7 mouse cellular contexts compared by ENCODE assay signal in genomic region chr17:10320456-10320790, GRCm38 (mm10). TPM values are rescaled to one million over a fixed set of nuclear protein-coding genes. Genes with fewer than 3 reads are reported as not detected.
DNase-seq lines count a peak whose midpoint lies in the region; ATAC-seq and TF ChIP-seq lines count a peak whose summit lies in the region.

No protein-coding gene starts in this region.

- H3K27me3 ChIP-seq in megakaryocyte, embryonic 14.5 days (replicated peaks): no peaks in the 10 kb centered on the region
- H3K27me3 ChIP-seq in forebrain, embryonic 12.5 days: no peaks in the 10 kb centered on the region
- H3K27me3 ChIP-seq in limb, embryonic 14.5 days (ENCODE audit: control insufficient read depth, insufficient read depth, low read length): no peaks in the 10 kb centered on the region
- no peaks in the 10 kb centered on the region for H3K27me3 ChIP-seq in stomach, embryonic 15.5 days (replicated peaks)

- peak overlapping the region; percentile 97 for H3K4me3 ChIP-seq in megakaryocyte, embryonic 14.5 days (replicated peaks)
- H3K4me3 ChIP-seq in forebrain, embryonic 12.5 days (replicated peaks): peak overlapping the region; percentile 97
- peak overlapping the region; percentile 85 for H3K4me3 ChIP-seq in limb, embryonic 14.5 days (replicated peaks; ENCODE audit: low read length)
- H3K4me3 ChIP-seq in stomach, embryonic 15.5 days (replicated peaks): peak overlapping the region; percentile 77

- peak overlapping the region; percentile 56 for H3K4me2 ChIP-seq in forebrain, embryonic 12.5 days
- H3K4me2 ChIP-seq in limb, embryonic 14.5 days (replicated peaks; ENCODE audit: low read depth, low read length, severe bottlenecking): peak overlapping the region; percentile 63
- peak overlapping the region; percentile 58 for H3K4me2 ChIP-seq in stomach, embryonic 15.5 days

- H3K9ac ChIP-seq in forebrain, embryonic 12.5 days: peak overlapping the region; percentile 100
- peak overlapping the region; percentile 98 for H3K9ac ChIP-seq in limb, embryonic 14.5 days (ENCODE audit: low read depth, low read length, severe bottlenecking)
- H3K9ac ChIP-seq in stomach, embryonic 15.5 days: peak overlapping the region; percentile 70

- ATAC-seq in megakaryocyte, adult 5-6 weeks (ENCODE audit: poor library complexity, severe bottlenecking): no peak
- no peak for ATAC-seq in forebrain, embryonic 12.5 days (ENCODE audit: low FRiP score)
- ATAC-seq in limb, embryonic 14.5 days (ENCODE audit: low FRiP score, low read depth): no peak
- no peak for ATAC-seq in stomach, embryonic 15.5 days (ENCODE audit: insufficient read depth, low FRiP score, low read depth)

- no peaks in the 10 kb centered on the region for H3K36me3 ChIP-seq in megakaryocyte, embryonic 14.5 days (replicated peaks; ENCODE audit: low read length)
- peaks cover 6% of the 10 kb centered on the region; the same call in 1 of the 2 replicates for H3K36me3 ChIP-seq in forebrain, embryonic 12.5 days (replicated peaks)
- peaks cover 3% of the 10 kb centered on the region; the same call in 1 of the 2 replicates for H3K36me3 ChIP-seq in limb, embryonic 14.5 days (ENCODE audit: control insufficient read depth, insufficient read depth, low read length)
- H3K36me3 ChIP-seq in stomach, embryonic 15.5 days: no peaks in the 10 kb centered on the region

- 10% methylated on average over 10 of the region's 10 CpGs for WGBS in forebrain, embryonic 12.5 days
- 17% methylated on average over 10 of the region's 10 CpGs for WGBS in limb, embryonic 14.5 days
- 18% methylated on average over 10 of the region's 10 CpGs for WGBS in stomach, embryonic 15.5 days

- TF ChIP-seq POLR2A in limb, embryonic 14.5 days (IDR thresholded peaks at IDR 0.05; ENCODE audit: borderline replicate concordance, extremely low read depth, insufficient read depth, insufficient read length): no peak

- DNase-seq in limb, embryonic 14.5 days (ENCODE audit: low spot score): no peak
- no peak for DNase-seq in layer of hippocampus, adult 9-11 months
- no peak for DNase-seq in thymus, adult 18-20 months

- peaks cover 13% of the 10 kb centered on the region for H3K4me1 ChIP-seq in megakaryocyte, embryonic 14.5 days
- peaks cover 15% of the 10 kb centered on the region for H3K4me1 ChIP-seq in forebrain, embryonic 12.5 days
- peaks cover 5% of the 10 kb centered on the region for H3K4me1 ChIP-seq in limb, embryonic 14.5 days (ENCODE audit: control insufficient read depth, insufficient read depth, low read length)
- no peaks in the 10 kb centered on the region for H3K4me1 ChIP-seq in stomach, embryonic 15.5 days

- no peaks in the 10 kb centered on the region for H3K9me3 ChIP-seq in megakaryocyte, embryonic 14.5 days
- H3K9me3 ChIP-seq in forebrain, embryonic 12.5 days: 0 out of 2 replicates have a peak, but pooled peaks cover 2% of the 10 kb centered on the region
- H3K9me3 ChIP-seq in limb, embryonic 14.5 days (ENCODE audit: control insufficient read depth, low read length): no peaks in the 10 kb centered on the region
- no peaks in the 10 kb centered on the region for H3K9me3 ChIP-seq in stomach, embryonic 15.5 days

- peak overlapping the region; percentile 99 for H3K27ac ChIP-seq in forebrain, embryonic 12.5 days
- H3K27ac ChIP-seq in limb, embryonic 14.5 days (replicated peaks; ENCODE audit: low read depth, low read length): peak overlapping the region; percentile 99
- peak overlapping the region; percentile 99; the same call in 1 of the 2 replicates for H3K27ac ChIP-seq in stomach, embryonic 15.5 days

RNA-seq across cellular contexts. Expression of gene Qk, which starts 0.8 kb away (rescaled TPM):
- polyA plus RNA-seq in megakaryocyte, embryonic 14.5 days (2012; ENCODE audit: insufficient read depth, low replicate concordance): 1.2 and 4.0 TPM in 2 replicates
- 239 and 268 TPM in 2 replicates for total RNA-seq in megakaryocyte, adult 5-6 weeks (2015)
- total RNA-seq in megakaryocyte, adult 5-6 weeks (2017): 115 and 132 TPM in 2 replicates
- 63.0 and 69.3 TPM in 2 replicates for polyA plus RNA-seq in forebrain, embryonic 12.5 days (2016; fragmentation: Nextera tagmentation; extraction: Ambion mirVana)
- 164 and 197 TPM in 2 replicates for polyA plus RNA-seq in limb, embryonic 14.5 days (2012; rRNA removed)
- 47.4 and 52.7 TPM in 2 replicates for polyA plus RNA-seq in limb, embryonic 14.5 days (2014; fragmentation: Nextera tagmentation; extraction: Ambion mirVana)
- polyA plus RNA-seq in stomach, embryonic 15.5 days (2015; fragmentation: Nextera tagmentation; extraction: Ambion mirVana): 17.2 and 19.1 TPM in 2 replicates
